Mouse (Mus musculus) CH12.LX (cell line): Measurements from ENCODE around the gene Gapdh. TPM values are rescaled to one million over a fixed set of nuclear protein-coding genes. Genes with fewer than 3 reads are reported as not detected.

Experiments used
- DNase-seq: peaks from one replicate; pipeline ENCODE4 v3.0.0-alpha.2; 2013; ENCODE audit errors: extremely low read depth
- H3K27ac ChIP-seq: 2 replicates; pipeline ENCODE4 v1.5.1; 2012; ENCODE audit warnings: low read depth, mild to moderate bottlenecking, control low read depth, moderate library complexity; ENCODE audit not compliant: insufficient read depth
- H3K27me3 ChIP-seq: replicated peaks from 2 replicates; pipeline ENCODE3; 2012; ENCODE audit warnings: inconsistent platforms
- H3K36me3 ChIP-seq, 2 experiments: replicated peaks in 1 of 2; 2 replicates each; pipeline versions ENCODE3 to v1.6.1; 2012; ENCODE audit warnings: inconsistent platforms in 1 of 2, low read length in 1 of 2, mild to moderate bottlenecking in 1 of 2, mixed read lengths in 1 of 2, moderate library complexity in 1 of 2; ENCODE audit not compliant: control insufficient read depth in 1 of 2, insufficient read depth in 1 of 2
- H3K4me1 ChIP-seq, 2 experiments: 2 replicates each; pipeline ENCODE4 v1.6.1; 2012; ENCODE audit warnings: inconsistent platforms in 1 of 2, moderate library complexity in 1 of 2; ENCODE audit not compliant: insufficient read depth in 2 of 2, control insufficient read depth in 1 of 2
- H3K4me2 ChIP-seq: 2 replicates; pipeline ENCODE4 v1.6.1; 2012; ENCODE audit warnings: low read depth, mild to moderate bottlenecking, control low read depth; ENCODE audit not compliant: poor library complexity, insufficient read depth, severe bottlenecking
- H3K4me3 ChIP-seq, 3 experiments: fragments of 150-350 bp in 1 of 3; sonication (generic) in 1 of 3; replicated peaks in 1 of 3; 2 replicates each; pipeline versions ENCODE3 to v1.5.1; 2011 to 2012; ENCODE audit warnings: low read depth in 2 of 3, low read length in 2 of 3, mild to moderate bottlenecking in 2 of 3, moderate library complexity in 2 of 3, control low read depth in 1 of 3, improper control_type of control experiment in 1 of 3, inconsistent platforms in 1 of 3, mixed read lengths in 1 of 3; ENCODE audit not compliant: poor library complexity in 1 of 3
- H3K79me2 ChIP-seq: replicated peaks from 2 replicates; pipeline ENCODE4 v1.6.1; 2012; ENCODE audit warnings: mild to moderate bottlenecking, moderate library complexity; ENCODE audit not compliant: control insufficient read depth, poor library complexity, insufficient read depth, severe bottlenecking; ENCODE audit errors: extremely low read depth
- H3K9ac ChIP-seq: 2 replicates; pipeline ENCODE4 v1.6.1; 2012; ENCODE audit warnings: low read depth, mild to moderate bottlenecking, control low read depth, moderate library complexity; ENCODE audit not compliant: insufficient read depth
- H3K9me3 ChIP-seq: replicated peaks from 2 replicates; pipeline ENCODE3; 2012; ENCODE audit warnings: low read length, inconsistent platforms, mixed read lengths
- CTCF ChIP-seq, 2 experiments: IDR thresholded peaks in 1 of 2; conservative IDR thresholded peaks in 1 of 2; 2 replicates each; pipeline ENCODE4 v1.5.1; 2011 to 2012; ENCODE audit warnings: low read depth in 2 of 2, low read length in 2 of 2, improper control_type of control experiment in 1 of 2, inconsistent platforms in 1 of 2, mild to moderate bottlenecking in 1 of 2, moderate library complexity in 1 of 2
- E2F4 ChIP-seq: IDR thresholded peaks from 2 replicates; pipeline ENCODE4 v1.6.1; 2011; ENCODE audit warnings: low read depth, low read length, improper control_type of control experiment; ENCODE audit not compliant: insufficient replicate concordance
- EP300 ChIP-seq: IDR thresholded peaks from 2 replicates; pipeline ENCODE4 v1.6.1; 2011; ENCODE audit warnings: low read length, improper control_type of control experiment
- GABPA ChIP-seq: IDR thresholded peaks from 2 replicates; pipeline ENCODE4 v1.6.1; 2012; ENCODE audit warnings: low read depth, low read length, improper control_type of control experiment, inconsistent platforms; ENCODE audit not compliant: insufficient replicate concordance
- HCFC1 ChIP-seq: IDR thresholded peaks from 2 replicates; pipeline ENCODE4 v1.6.1; 2012; ENCODE audit warnings: low read depth, mild to moderate bottlenecking, inconsistent platforms, low read length, improper control_type of control experiment
- JUN ChIP-seq: IDR thresholded peaks from 2 replicates; pipeline ENCODE4 v1.6.1; 2011; ENCODE audit warnings: low read depth, mild to moderate bottlenecking, low read length, improper control_type of control experiment, moderate library complexity; ENCODE audit not compliant: insufficient read depth
- KAT2A ChIP-seq: IDR thresholded peaks from 2 replicates; pipeline ENCODE4 v1.6.1; 2012; ENCODE audit warnings: low read length, improper control_type of control experiment, inconsistent platforms; ENCODE audit not compliant: insufficient replicate concordance
- MEF2A ChIP-seq: IDR thresholded peaks from 2 replicates; pipeline ENCODE4 v1.6.1; 2014; ENCODE audit warnings: low read depth, mild to moderate bottlenecking, inconsistent platforms, low read length, improper control_type of control experiment, borderline replicate concordance
- MXI1 ChIP-seq: IDR thresholded peaks from 2 replicates; pipeline ENCODE4 v1.6.1; 2011; ENCODE audit warnings: mild to moderate bottlenecking, low read depth, low read length, improper control_type of control experiment
- PAX5 ChIP-seq: IDR thresholded peaks from 2 replicates; pipeline ENCODE4 v1.6.1; 2012; ENCODE audit warnings: low read length, inconsistent platforms, mixed read lengths
- POLR2A ChIP-seq: IDR thresholded peaks from 2 replicates; pipeline ENCODE4 v1.6.1; 2011; ENCODE audit warnings: low read depth, mild to moderate bottlenecking, improper control_type of control experiment, low read length
- RAD21 ChIP-seq: IDR thresholded peaks from 2 replicates; pipeline ENCODE4 v1.6.1; 2011; ENCODE audit warnings: low read depth, mild to moderate bottlenecking, low read length, improper control_type of control experiment, moderate library complexity
- SIN3A ChIP-seq: IDR thresholded peaks from 2 replicates; pipeline ENCODE4 v1.6.1; 2012; ENCODE audit warnings: low read length, improper control_type of control experiment, inconsistent platforms
- SMC3 ChIP-seq: IDR thresholded peaks from 2 replicates; pipeline ENCODE4 v1.6.1; 2011; ENCODE audit warnings: low read depth, low read length, improper control_type of control experiment
- UBTF ChIP-seq: IDR thresholded peaks from 2 replicates; pipeline ENCODE4 v1.6.1; 2012; ENCODE audit warnings: low read depth, mild to moderate bottlenecking, inconsistent platforms, low read length, improper control_type of control experiment, moderate library complexity
- USF2 ChIP-seq: conservative IDR thresholded peaks from 2 replicates; pipeline ENCODE4 v1.6.1; 2011; ENCODE audit warnings: low read depth, low read length, improper control_type of control experiment
- ZC3H11A ChIP-seq: IDR thresholded peaks from 2 replicates; pipeline ENCODE4 v1.6.1; 2012; ENCODE audit warnings: low read depth, mild to moderate bottlenecking, inconsistent platforms, low read length, improper control_type of control experiment
- ZMIZ1 ChIP-seq: IDR thresholded peaks from 2 replicates; pipeline ENCODE4 v1.6.1; 2012; ENCODE audit warnings: low read depth, mild to moderate bottlenecking, inconsistent platforms, low read length, improper control_type of control experiment
- ZNF384 ChIP-seq: IDR thresholded peaks from 2 replicates; pipeline ENCODE4 v1.6.1; 2012; ENCODE audit warnings: low read depth, low read length, improper control_type of control experiment, inconsistent platforms
- dilution Hi-C: fragments of 300-500 bp; cut with MboI; formaldehyde crosslinking; loops from 2 replicates; pipeline ENCODE4 v1.14.3; 2020; ENCODE audit warnings: low sequenced_read_pairs; ENCODE audit not compliant: extremely low pct_unique_long_range_greater_than_20kb, extremely low pct_ligation_motif_present
- in situ Hi-C: fragments of 300-500 bp; cut with MboI; formaldehyde crosslinking; loops from 3 replicates; pipeline ENCODE4 v1.14.3; 2019; ENCODE audit warnings: low sequenced_read_pairs, low pct_ligation_motif_present, low pct_unique_long_range_greater_than_20kb, mixed read lengths
- polyA plus RNA-seq: library from polyadenylated mRNA; unstranded; fragments of >175 nt; gene quantifications from 2 replicates; pipeline ENCODE4 v1.2.1, GENCODE M21; 2012; ENCODE audit warnings: low read depth; ENCODE audit not compliant: insufficient read length
- total RNA-seq, 2 experiments: library from RNA; depleted of rRNA; stranded (reverse); fragments of 300-350 nt in 1 of 2; fragments of >200 nt in 1 of 2; gene quantifications; 2 replicates each; pipeline ENCODE4 v1.2.3; 2012 to 2014

Gapdh gene
- total and polyA plus RNA-seq, 3 experiments: 2,268 to 2,925 (median 2,654) TPM

DNA sequence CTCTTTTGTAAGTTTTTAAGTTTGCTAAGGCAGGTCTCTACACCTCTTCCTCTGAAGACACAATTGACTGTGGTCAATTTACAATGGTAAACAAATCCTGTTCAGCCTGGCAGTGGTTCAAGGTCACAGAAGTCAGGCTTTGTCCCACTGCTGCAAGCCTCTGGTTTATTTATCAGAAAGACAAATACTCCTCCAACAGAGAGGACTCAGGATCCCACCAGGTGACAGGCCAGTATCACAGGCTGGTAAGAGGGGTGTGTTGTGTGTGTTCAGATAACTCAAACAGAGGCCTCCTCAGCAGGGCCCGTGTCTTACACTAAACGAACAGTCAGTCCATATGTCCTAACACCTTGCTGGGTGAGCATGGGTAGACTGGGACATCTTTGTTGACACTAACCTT, 6.2 kb upstream of the Gapdh start:
- H3K9ac ChIP-seq: no peak overlapping the region
- no peak for DNase-seq
- peaks cover under 1 to 6% of the 10 kb centered on the region in 2 experiments; a peak in 3 of 4 replicates for H3K4me1 ChIP-seq
- in situ Hi-C loops (no loop called here), dilution Hi-C loops (no loop called here)
- peaks cover 93 to 98% of the 10 kb centered on the region in 2 experiments for H3K36me3 ChIP-seq
- no peaks in the 10 kb centered on the region for H3K27me3 ChIP-seq
- H3K79me2 ChIP-seq: no peaks in the 10 kb centered on the region
- no peaks in the 10 kb centered on the region for H3K9me3 ChIP-seq
- no peak overlapping the region for H3K4me3 ChIP-seq
- TF ChIP-seq RAD21 (no peak), HCFC1 (no peak), EP300 (no peak), MEF2A (no peak), PAX5 (no peak), USF2 (no peak), KAT2A (no peak), JUN (no peak), ZNF384 (no peak)
- no peak overlapping the region for H3K4me2 ChIP-seq
- H3K27ac ChIP-seq: no peak overlapping the region

GRCm38 (mm10) chr6:125170194-125170593, 3.9 kb upstream of the Gapdh start:
- no peak overlapping the region for H3K4me3 ChIP-seq
- peaks cover 75 to 81% of the 10 kb centered on the region in 2 experiments for H3K36me3 ChIP-seq
- H3K79me2 ChIP-seq: peaks cover 2% of the 10 kb centered on the region; the same call in 1 of the 2 replicates
- TF ChIP-seq MXI1 (no peak), SMC3 (peak; percentile 31), UBTF (no peak), RAD21 (peak; percentile 25), GABPA (no peak), ZMIZ1 (no peak), CTCF (conservative IDR thresholded peaks at IDR 0.05 in 1 of 2, IDR thresholded peaks at IDR 0.05 in 1 of 2; ENCODE audit: low read depth in 2 of 2, low read length in 2 of 2) (peak in 1 of 2 experiments; percentile 44; a peak in 2 of 4 replicates)
- dilution Hi-C loops: no loop called here
- DNase-seq: no peak
- no peaks in the 10 kb centered on the region for H3K27me3 ChIP-seq
- H3K9me3 ChIP-seq: no peaks in the 10 kb centered on the region
- no peak overlapping the region for H3K4me2 ChIP-seq
- H3K4me1 ChIP-seq: peaks cover 8 to 17% of the 10 kb centered on the region in 2 experiments
- H3K9ac ChIP-seq: no peak overlapping the region
- H3K27ac ChIP-seq: no peak overlapping the region
- in situ Hi-C loops: no loop called here

DNA sequence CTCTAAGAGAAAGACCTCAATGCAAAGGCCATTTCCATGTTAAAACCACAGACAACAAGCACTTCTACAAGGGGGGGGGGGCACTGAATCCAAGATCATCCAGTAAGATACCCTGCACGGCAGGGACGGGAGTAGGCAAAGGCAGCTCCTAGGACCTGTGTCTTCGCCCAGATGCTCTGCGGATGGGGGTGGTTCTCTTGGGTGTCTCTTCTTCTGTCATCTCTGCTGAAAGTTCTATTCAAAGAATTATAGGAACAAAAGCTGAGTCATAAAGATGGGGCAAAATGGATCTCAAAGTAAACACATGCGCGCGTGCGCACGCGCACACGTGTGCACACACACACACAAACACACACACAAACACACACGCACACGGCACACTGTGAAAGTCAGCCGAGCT, 1.8 kb upstream of the Gapdh start:
- Histone ChIP-seq H3K9me3 (no peaks in the 10 kb centered on the region), H3K9ac (no peak overlapping the region), H3K27me3 (no peaks in the 10 kb centered on the region), H3K4me1 (peaks cover 8 to 20% of the 10 kb centered on the region in 2 experiments), H3K27ac (no peak overlapping the region), H3K36me3 (peaks cover 61 to 76% of the 10 kb centered on the region in 2 experiments), H3K4me2 (no peak overlapping the region), H3K79me2 (peaks cover 21% of the 10 kb centered on the region), H3K4me3 (no peak overlapping the region)
- dilution Hi-C loops: no loop called here
- TF ChIP-seq KAT2A: no peak
- TF ChIP-seq ZC3H11A: no peak
- no peak for TF ChIP-seq ZNF384
- TF ChIP-seq SIN3A: no peak
- TF ChIP-seq PAX5: no peak
- peak; percentile 6; the same call in 1 of the 2 replicates for TF ChIP-seq POLR2A
- no peak for TF ChIP-seq MXI1
- TF ChIP-seq E2F4: no peak
- in situ Hi-C loops: no loop called here
- DNase-seq: no peak
